Mouse (Mus musculus) spleen, adult 2 months (tissue): ENCODE measurements around the gene Topors. TPM values are rescaled to one million over a fixed set of nuclear protein-coding genes. Genes with fewer than 3 reads are reported as not detected.
A peak's percentile ranks its signal among the peaks of the same experiment; 100 is the strongest.

Experiments
- DNase-seq, 2 experiments: peaks; one replicate each; pipeline versions ENCODE4 v3.0.0 to v3.0.0-alpha.2; 2012 to 2021; ENCODE audit warnings: low spot score in 2 of 2, low read depth in 1 of 2
- H3K27ac ChIP-seq: fragments of 200-500 bp; 2 replicates; pipeline ENCODE4 v1.5.1; 2012; ENCODE audit warnings: low read length, inconsistent platforms; ENCODE audit not compliant: insufficient read depth
- H3K27me3 ChIP-seq: fragments of 200-500 bp; 2 replicates; pipeline ENCODE4 v1.6.1; 2012; ENCODE audit warnings: mild to moderate bottlenecking, moderate library complexity, low read length, inconsistent platforms; ENCODE audit not compliant: control insufficient read depth, insufficient read depth
- H3K36me3 ChIP-seq: fragments of 200-500 bp; 2 replicates; pipeline ENCODE4 v1.6.1; 2012; ENCODE audit warnings: mild to moderate bottlenecking, low read length, inconsistent platforms; ENCODE audit not compliant: control insufficient read depth, insufficient read depth
- H3K4me1 ChIP-seq: fragments of 200-500 bp; 2 replicates; pipeline ENCODE4 v1.6.1; 2011; ENCODE audit warnings: inconsistent platforms; ENCODE audit not compliant: control insufficient read depth, insufficient read depth, insufficient read length
- H3K4me3 ChIP-seq: fragments of 200-500 bp; 2 replicates; pipeline ENCODE4 v1.5.1; 2011; ENCODE audit warnings: mild to moderate bottlenecking, inconsistent platforms; ENCODE audit not compliant: insufficient read depth, insufficient read length; ENCODE audit errors: extremely low read depth
- CTCF ChIP-seq: fragments of 200-500 bp; IDR thresholded peaks from 2 replicates; pipeline ENCODE4 v1.5.1; 2011; ENCODE audit warnings: mild to moderate bottlenecking, inconsistent platforms; ENCODE audit not compliant: insufficient read depth, insufficient read length, insufficient replicate concordance; ENCODE audit errors: extremely low read depth
- POLR2A ChIP-seq: fragments of 200-500 bp; IDR thresholded peaks from 2 replicates; pipeline ENCODE4 v1.6.1; 2011; ENCODE audit warnings: low read depth, low read length, inconsistent platforms
- WGBS: fragments of 180-500 bp; shearing (Covaris S2); methylation state at CpG from one replicate; pipeline ENCODE4 v1.1.7; 2018; 5-methylcytosine and 5-hydroxymethylcytosine counted together
- polyA plus RNA-seq: library from polyadenylated mRNA; depleted of rRNA; stranded (reverse); fragments of >200 nt; gene quantifications from 2 replicates; pipeline ENCODE4 v1.2.3, GENCODE M21; 2012; rRNA removed

The Topors gene
- polyA plus RNA-seq: 2.5 and 3.3 TPM in 2 replicates

DNA sequence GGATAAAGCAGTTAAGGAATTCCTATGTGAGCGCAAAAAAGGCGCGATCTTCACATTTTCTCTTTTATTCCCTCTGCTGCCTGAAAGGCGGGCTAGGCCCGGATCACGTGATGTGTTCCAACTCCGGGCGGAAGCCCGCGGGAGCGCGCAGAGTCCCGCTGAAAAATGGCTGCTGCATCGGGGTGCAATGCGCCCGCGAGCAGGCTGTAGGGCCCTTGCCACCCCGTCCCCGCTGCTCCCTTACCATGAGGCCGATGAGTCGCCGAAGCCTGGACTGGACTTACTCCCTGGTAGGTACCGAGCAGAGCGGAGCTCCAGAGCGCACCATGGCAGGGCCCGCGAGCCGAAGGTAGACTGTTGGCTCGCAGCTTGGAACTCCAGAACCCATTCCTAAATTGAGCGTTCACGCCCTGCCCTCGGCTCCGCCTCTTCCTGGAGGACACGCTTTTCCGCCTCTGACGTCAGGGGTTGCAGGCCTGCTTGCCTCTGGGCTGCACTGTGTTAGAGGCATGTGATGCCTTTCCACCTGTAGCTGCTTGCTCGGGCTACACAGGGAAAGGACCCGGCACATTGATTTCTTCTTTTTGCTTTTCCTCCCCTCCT, at the start of gene Topors, which contains the start of gene Smim27:
Gene Topors (minus strand): TSS at position 421 of the 603 bp plus-strand sequence.
Gene Smim27 (plus strand): TSS at position 150 of the 603 bp plus-strand sequence.
- WGBS: under 1% methylated on average over 38 of the region's 38 CpGs
- 0 out of 2 replicates have a peak, but pooled peaks cover 1% of the 10 kb centered on the region for H3K36me3 ChIP-seq
- H3K4me1 ChIP-seq: peaks cover 6% of the 10 kb centered on the region; the same call in 1 of the 2 replicates
- peak within 1 kb of the TSS; percentile 98 for H3K27ac ChIP-seq
- TF ChIP-seq POLR2A (peak; percentile 86), CTCF (no peak)
- H3K4me3 ChIP-seq: peak within 1 kb of the TSS; percentile 93
- H3K27me3 ChIP-seq: no peaks in the 10 kb centered on the region
- DNase-seq: peak; percentile 90

DNA sequence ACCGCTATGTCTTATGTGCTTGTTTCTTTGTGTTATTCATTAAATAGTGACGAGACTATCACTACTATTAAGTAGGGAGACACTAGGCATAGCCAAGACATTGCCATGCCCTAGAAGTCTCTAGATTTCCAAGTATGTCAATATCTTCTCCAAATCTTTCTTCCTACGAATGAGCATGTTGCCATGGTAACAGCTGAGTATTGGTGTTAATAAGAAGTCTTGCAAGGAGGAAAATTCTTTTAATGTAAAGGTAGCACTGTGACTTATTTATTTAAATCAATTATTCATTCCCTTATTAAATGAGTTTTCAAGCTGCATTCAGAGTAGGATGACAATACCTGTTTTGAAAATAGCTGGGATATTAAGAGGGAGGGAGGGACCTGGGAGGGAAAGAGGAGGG, 47.8 kb upstream of the Topors start:
- Histone ChIP-seq H3K4me3 (no peak overlapping the region), H3K27me3 (no peaks in the 10 kb centered on the region), H3K27ac (no peak overlapping the region), H3K36me3 (no peaks in the 10 kb centered on the region), H3K4me1 (no peaks in the 10 kb centered on the region)
- no peak for DNase-seq
- no peak for TF ChIP-seq CTCF
- TF ChIP-seq POLR2A: no peak
- 79% methylated on average over 3 of the region's 3 CpGs for WGBS

DNA sequence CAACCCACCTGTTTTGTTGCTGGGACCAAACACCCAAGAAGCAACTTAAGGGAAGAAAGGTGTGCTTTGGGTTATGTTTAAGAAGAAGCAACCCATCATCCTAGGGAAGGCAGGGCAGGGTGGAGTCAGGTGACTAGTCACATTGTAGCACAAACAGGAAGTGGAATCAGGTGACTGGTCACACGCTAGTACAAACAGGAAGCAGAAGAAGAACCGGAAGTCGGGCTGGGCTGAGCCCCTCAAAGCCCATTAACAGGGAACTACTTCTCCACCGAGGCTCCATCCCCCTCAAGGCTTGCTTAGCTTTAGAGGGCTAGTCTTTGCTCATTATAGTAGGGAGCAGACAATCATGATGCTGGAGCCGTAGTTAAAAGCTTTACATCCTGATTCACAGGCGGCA, 43.4 kb upstream of the Topors start:
- no peak overlapping the region for H3K27ac ChIP-seq
- H3K4me3 ChIP-seq: no peak overlapping the region
- WGBS: 40% methylated on average over 6 of the region's 6 CpGs
- no peak for TF ChIP-seq POLR2A
- no peak for TF ChIP-seq CTCF
- DNase-seq: peak; percentile 10 to 60
- H3K4me1 ChIP-seq: no peaks in the 10 kb centered on the region
- no peaks in the 10 kb centered on the region for H3K27me3 ChIP-seq
- H3K36me3 ChIP-seq: no peaks in the 10 kb centered on the region

DNA sequence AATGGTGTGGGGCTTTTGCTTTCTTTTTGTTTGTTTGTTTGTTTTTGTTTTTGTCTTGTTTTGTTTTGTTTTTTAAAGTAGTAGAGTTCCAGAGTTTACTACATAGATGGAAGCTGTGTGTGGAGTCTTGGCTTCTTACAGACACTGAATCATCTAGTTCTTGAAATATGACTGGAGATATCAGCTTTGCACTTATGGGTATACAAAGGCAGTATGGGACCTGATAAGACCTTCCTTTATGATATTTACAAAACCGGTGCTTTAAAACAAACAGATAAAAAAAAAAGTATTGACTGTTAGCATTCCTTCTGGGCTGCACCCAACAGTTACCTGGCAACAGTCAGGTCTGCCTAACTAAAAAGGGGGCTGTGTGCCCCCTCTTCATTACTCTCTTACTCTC, 42.6 kb upstream of the Topors start:
- Histone ChIP-seq H3K4me3 (no peak overlapping the region), H3K36me3 (no peaks in the 10 kb centered on the region), H3K27me3 (no peaks in the 10 kb centered on the region), H3K27ac (no peak overlapping the region), H3K4me1 (no peaks in the 10 kb centered on the region)
- TF ChIP-seq POLR2A (no peak), CTCF (no peak)
- WGBS: 77% methylated on average over 1 of the region's 1 CpGs
- DNase-seq: no peak

DNA sequence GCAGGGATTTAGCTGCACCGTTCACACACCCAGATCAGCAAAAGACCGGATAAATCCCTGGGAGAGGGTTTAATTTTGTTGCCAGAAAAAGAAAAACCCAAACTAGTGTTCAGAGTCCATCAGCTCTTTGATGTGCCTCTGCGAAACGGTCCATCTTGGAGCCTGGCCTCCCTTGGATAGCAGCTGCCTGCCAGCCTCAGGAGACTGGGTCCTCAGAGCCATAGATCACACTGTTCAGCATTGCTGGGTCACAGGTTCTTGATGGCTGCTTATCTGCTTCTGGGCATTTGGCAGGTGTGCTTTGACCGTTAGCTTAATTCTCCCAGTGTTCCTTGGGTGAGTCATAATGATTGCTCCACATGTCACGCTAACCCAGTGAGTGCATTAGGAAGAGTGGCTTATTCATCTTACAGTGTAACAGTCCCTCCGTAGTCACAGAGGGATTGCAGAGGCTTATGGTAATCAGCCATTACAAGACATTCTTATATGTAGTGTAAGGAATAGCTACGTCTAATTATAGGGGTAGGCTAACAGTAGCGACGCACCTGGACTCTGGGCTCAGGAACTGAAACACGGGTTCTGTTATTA, 41.2 kb upstream of the Topors start:
- no peaks in the 10 kb centered on the region for H3K4me1 ChIP-seq
- DNase-seq: no peak
- no peak overlapping the region for H3K4me3 ChIP-seq
- no peaks in the 10 kb centered on the region for H3K27me3 ChIP-seq
- no peak for TF ChIP-seq CTCF
- TF ChIP-seq POLR2A: no peak
- WGBS: 91% methylated on average over 11 of the region's 11 CpGs
- no peak overlapping the region for H3K27ac ChIP-seq
- H3K36me3 ChIP-seq: no peaks in the 10 kb centered on the region

DNA sequence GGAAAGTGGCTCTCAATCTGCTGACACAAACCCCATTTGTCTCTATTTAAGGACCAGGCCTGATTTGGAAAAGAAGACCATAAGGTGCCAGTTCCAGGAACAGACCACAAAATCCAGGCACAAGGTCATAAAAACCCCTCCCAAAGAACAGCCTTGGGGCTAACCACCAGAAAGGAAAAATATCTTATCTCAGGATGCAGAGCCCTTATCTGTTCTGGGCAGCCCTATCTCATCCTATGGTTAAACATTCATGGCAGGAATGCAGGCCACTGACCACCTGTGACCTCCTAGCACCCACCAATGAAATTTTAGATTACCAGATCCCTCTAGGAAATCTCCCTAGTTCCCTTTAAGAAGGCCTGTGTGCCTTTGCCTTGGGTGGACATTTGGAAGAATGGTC, 40.0 kb upstream of the Topors start:
- TF ChIP-seq POLR2A (no peak), CTCF (no peak)
- Histone ChIP-seq H3K27me3 (no peaks in the 10 kb centered on the region), H3K4me3 (no peak overlapping the region), H3K36me3 (no peaks in the 10 kb centered on the region), H3K4me1 (no peaks in the 10 kb centered on the region), H3K27ac (no peak overlapping the region)
- no peak for DNase-seq

DNA sequence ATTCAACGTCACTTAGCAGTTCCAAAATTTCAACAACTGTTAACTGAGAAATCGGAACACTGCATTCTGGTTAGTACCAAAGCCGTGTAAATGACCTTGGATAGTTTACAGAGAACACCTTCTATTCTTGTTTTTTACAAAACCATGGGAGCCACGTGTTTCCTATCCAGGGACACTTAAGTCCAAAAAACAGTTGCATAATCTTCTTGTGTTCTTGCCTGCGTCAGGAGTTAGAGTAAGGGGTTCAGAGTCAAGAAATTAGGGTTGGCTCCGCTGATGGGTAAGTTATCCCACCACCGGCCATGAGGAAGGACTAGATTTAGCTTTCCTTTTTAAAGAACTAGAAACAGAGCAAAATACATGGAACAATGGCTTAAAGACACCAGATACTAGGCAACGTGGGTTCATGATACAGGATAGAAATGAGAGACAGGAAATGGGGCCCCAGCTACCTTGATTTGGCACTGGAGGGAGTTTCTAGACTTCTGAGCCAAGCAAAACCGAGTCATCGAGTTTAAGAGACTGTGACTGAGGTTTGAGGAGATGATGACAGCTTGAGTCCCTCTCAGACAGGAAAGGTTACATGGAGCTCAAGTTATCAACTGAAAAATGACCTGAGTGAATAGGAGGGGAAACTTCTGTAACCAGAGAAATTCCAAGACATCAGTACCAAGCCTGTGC, 32.9 kb upstream of the Topors start:
- H3K27ac ChIP-seq: no peak overlapping the region
- TF ChIP-seq CTCF (no peak), POLR2A (no peak)
- H3K4me1 ChIP-seq: no peaks in the 10 kb centered on the region
- no peaks in the 10 kb centered on the region for H3K27me3 ChIP-seq
- WGBS: 55% methylated on average over 10 of the region's 10 CpGs
- no peak for DNase-seq
- no peaks in the 10 kb centered on the region for H3K36me3 ChIP-seq
- H3K4me3 ChIP-seq: no peak overlapping the region
